Mouse (Mus musculus) lung, adult 2 months (tissue): ENCODE measurements around the gene Rgs7bp. TPM values are rescaled to one million over a fixed set of nuclear protein-coding genes. Genes with fewer than 3 reads are reported as not detected.
A peak's percentile ranks its signal among the peaks of the same experiment; 100 is the strongest.
"Not testable (repeated sequence)": the region's sequence is repeated elsewhere in the genome, so short reads cannot be mapped to it uniquely, and the experiment has no call there.

Experiments used
- DNase-seq: peaks from one replicate; pipeline ENCODE4 v3.0.0; 2022
- H3K4me1 ChIP-seq: fragments of 200-500 bp; 2 replicates; pipeline ENCODE4 v1.6.1; 2011; ENCODE audit warnings: low read length; ENCODE audit not compliant: control insufficient read depth, insufficient read depth
- H3K4me3 ChIP-seq: fragments of 200-500 bp; replicated peaks from 2 replicates; pipeline ENCODE3; 2011; ENCODE audit warnings: low read depth, mild to moderate bottlenecking, control low read depth, low read length; ENCODE audit errors: extremely low read depth
- CTCF ChIP-seq: fragments of 200-500 bp; IDR thresholded peaks from 2 replicates; pipeline ENCODE4 v1.5.1; 2011; ENCODE audit warnings: mild to moderate bottlenecking, low read length, control low read depth; ENCODE audit not compliant: insufficient read depth
- POLR2A ChIP-seq: fragments of 200-500 bp; IDR thresholded peaks from 2 replicates; pipeline ENCODE4 v1.6.1; 2011; ENCODE audit warnings: low read depth, mild to moderate bottlenecking, control low read depth, low read length, borderline replicate concordance; ENCODE audit errors: extremely low read depth
- WGBS: fragments of 180-500 bp; shearing (Covaris S2); methylation state at CpG from one replicate; pipeline ENCODE4 v1.1.7; 2018; 5-methylcytosine and 5-hydroxymethylcytosine counted together
- polyA plus RNA-seq: library from polyadenylated mRNA; depleted of rRNA; stranded (reverse); fragments of >200 nt; gene quantifications from 2 replicates; pipeline ENCODE4 v1.2.3, GENCODE M21; 2012

Rgs7bp gene
- polyA plus RNA-seq, 1 experiment = 0.75 TPM

DNA sequence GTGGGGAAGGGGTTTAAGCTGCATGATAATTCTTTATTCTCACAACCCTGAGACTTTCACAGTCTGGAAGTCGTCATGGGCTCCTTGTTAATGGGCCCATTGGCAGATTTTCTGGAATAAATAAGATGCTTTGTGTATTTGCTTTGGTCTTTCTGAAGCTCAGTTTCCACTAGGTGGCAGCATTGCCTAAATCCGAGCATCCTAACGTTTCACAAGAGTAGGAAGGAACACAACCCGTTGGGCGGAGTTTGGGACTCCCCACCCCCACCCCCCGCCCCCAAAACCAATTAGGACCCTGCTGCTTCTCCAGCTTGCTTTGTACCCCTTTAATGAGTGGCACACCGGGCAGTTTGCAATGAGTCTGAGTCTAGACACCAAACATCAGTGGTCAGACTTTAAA is 106.8 kb downstream of the Rgs7bp start:
- DNase-seq = peak; percentile 29
- WGBS = 1% methylated on average over 7 of the region's 7 CpGs
- H3K4me1 ChIP-seq = no peaks in the 10 kb centered on the region
- TF ChIP-seq CTCF (peak; percentile 46), POLR2A (no peak)
- no peak overlapping the region for H3K4me3 ChIP-seq

- DNase-seq = no peak
- no peak overlapping the region for H3K4me3 ChIP-seq
- TF ChIP-seq CTCF = no peak
- TF ChIP-seq POLR2A = no peak
- H3K4me1 ChIP-seq = no peaks in the 10 kb centered on the region
- WGBS = 83% methylated on average over 8 of the region's 8 CpGs
These were observed 114.2 kb downstream of the Rgs7bp start for GRCm38 (mm10) chr13:104940483-104940882.

DNA sequence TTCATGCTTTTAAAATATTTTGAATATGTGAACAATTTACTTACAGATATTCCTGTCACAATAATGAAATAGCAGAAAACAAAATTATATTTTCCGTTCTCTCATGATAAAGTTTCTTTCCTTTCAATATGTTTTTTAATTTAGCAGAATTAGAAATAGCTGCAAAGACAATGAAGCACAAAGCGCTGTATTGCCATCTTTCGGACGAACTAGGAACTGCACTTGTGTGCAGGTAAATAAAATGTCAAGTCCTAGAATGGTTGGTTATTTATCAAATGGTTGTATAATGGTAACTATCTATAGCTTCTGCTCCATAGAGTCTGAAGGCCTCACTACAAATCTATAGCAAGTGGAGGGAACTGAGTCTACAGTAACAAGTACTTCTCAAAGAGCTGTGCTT is 114.9 kb downstream of the Rgs7bp start:
- WGBS = 4% methylated on average over 4 of the region's 4 CpGs
- no peak for TF ChIP-seq POLR2A
- no peak for TF ChIP-seq CTCF
- Histone ChIP-seq H3K4me3 (no peak overlapping the region), H3K4me1 (no peaks in the 10 kb centered on the region)
- DNase-seq = peak; percentile 24

DNA sequence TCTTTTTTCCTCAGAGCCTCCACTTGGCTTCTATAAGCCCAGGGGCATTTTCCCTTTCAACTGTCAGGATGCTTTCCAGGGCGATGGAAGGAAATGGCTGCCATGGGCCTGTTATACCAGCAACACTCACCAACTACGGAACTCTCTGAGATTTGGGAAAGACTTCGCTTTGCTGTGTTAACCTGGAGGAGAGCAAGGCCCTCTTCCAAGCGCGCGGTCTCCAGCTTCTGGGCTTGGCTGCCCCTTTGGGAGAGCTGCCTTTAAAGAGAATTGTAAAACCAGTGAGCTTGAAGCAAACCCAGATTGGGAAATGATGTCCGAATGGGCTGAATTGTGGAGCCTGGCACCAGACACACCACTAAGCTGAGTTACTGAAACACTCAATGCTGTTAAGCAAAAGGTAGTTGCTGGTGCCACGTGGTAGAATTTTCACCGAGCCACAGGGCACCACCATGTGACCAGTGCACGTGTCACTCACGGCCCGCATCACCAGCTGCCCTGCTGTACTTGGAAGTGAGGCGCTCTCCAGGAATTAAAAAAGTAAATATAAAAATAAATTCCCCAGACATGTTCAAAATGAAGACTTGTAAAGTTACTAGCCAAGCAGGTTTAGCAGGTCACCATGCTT is 115.7 kb downstream of the Rgs7bp start:
- WGBS = 76% methylated on average over 13 of the region's 13 CpGs
- TF ChIP-seq POLR2A (no peak), CTCF (no peak)
- Histone ChIP-seq H3K4me1 (no peaks in the 10 kb centered on the region), H3K4me3 (no peak overlapping the region)
- no peak for DNase-seq

- Histone ChIP-seq H3K4me1 (no peaks in the 10 kb centered on the region), H3K4me3 (no peak overlapping the region)
- DNase-seq = no peak
- TF ChIP-seq CTCF (no peak), POLR2A (no peak)
- WGBS = 12% methylated on average over 6 of the region's 6 CpGs
These were observed 117.0 kb downstream of the Rgs7bp start for GRCm38 (mm10) chr13:104937759-104938158.

DNA sequence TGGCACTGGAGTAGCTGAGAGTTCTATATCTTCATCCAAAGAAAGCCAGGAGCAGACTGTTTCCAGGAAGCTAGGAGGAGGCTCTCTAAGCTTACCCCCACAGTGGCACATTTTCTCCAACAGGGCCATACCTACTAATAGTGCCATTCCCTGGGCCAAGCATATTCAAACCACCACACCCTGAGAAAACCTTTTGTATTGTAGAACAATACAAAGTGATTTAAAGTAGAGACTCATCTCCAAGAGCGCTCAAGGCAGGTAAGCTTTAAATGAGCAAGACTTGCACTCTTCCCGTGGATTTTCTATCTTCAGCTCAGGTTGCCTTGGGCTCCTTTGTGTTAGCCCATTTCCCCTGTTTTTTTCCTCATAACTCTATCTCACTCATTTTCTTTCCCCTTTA is 118.1 kb downstream of the Rgs7bp start:
- DNase-seq = no peak
- WGBS = 94% methylated on average over 2 of the region's 2 CpGs
- Histone ChIP-seq H3K4me1 (no peaks in the 10 kb centered on the region), H3K4me3 (no peak overlapping the region)
- TF ChIP-seq CTCF = no peak
- TF ChIP-seq POLR2A = no peak

DNA sequence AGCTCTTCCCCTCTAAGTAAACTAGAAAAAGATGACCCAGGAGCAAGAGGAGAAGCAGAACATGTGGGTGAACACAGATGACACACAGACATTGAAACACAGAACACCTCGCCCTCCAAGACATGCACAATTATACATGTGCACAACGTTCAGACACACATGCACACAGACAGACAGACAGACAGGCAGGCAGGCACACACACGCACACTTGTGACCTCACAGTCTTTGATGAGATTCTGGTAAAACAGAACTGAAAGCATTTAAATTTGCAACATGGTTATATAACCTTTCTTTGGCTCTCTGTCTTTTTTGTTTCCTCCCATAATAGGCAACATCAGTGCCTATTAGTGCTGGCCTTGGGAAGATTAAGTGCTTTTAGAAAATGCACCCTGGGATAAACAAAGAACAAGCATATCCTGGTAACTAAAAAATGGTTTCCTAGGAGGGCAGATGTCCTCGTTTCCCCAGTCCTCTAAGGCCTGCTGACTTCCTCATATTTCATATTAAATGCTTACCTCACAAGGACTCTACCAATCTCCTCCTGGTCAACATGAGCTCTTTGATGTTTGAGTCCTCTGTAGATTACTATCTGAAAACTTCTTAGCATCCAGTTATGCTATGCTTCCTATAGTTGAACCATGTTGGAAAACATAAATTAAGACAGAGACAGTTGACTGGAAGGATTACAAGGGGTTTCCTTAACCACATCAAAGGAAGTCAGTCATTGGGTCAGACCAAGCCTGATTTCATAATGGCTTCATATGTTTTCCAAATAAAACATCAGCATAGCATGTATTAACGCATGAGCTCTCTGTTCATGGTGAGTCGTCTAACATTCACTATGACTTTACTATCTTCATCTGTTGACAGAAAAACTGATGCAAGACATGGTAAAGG is 122.8 kb downstream of the Rgs7bp start:
- WGBS = 65% methylated on average over 6 of the region's 6 CpGs
- no peak for TF ChIP-seq CTCF
- no peak for TF ChIP-seq POLR2A
- Histone ChIP-seq H3K4me3 (no peak overlapping the region), H3K4me1 (no peaks in the 10 kb centered on the region)
- no peak for DNase-seq

- TF ChIP-seq CTCF (no peak), POLR2A (no peak)
- no peak for DNase-seq
- no peaks in the 10 kb centered on the region for H3K4me1 ChIP-seq
- no peak overlapping the region for H3K4me3 ChIP-seq
- 59% methylated on average over 3 of the region's 3 CpGs for WGBS
These were observed 123.9 kb downstream of the Rgs7bp start for GRCm38 (mm10) chr13:104930814-104931213.

GRCm38 (mm10) chr13:104918663-104919062 is 136.1 kb downstream of the Rgs7bp start:
- TF ChIP-seq CTCF (peak; percentile 43; the same call in 1 of the 2 replicates), POLR2A (no peak)
- no peak for DNase-seq
- Histone ChIP-seq H3K4me1 (no peaks in the 10 kb centered on the region), H3K4me3 (no peak overlapping the region)
- WGBS = 74% methylated on average over 16 of the region's 16 CpGs

- H3K4me3 ChIP-seq, H3K4me1 ChIP-seq, DNase-seq: not testable (repeated sequence)
- 85% methylated on average over 6 of the region's 6 CpGs for WGBS
These were observed 138.0 kb downstream of the Rgs7bp start for GRCm38 (mm10) chr13:104916771-104917170.
